Mouse (Mus musculus) Patski (cell line): ENCODE results near the gene Prrg2. TPM values are rescaled to one million over a fixed set of nuclear protein-coding genes. Genes with fewer than 3 reads are reported as not detected.
A peak's percentile ranks its signal among the peaks of the same experiment; 100 is the strongest.

Experiments
- ATAC-seq: fragments of 100-300 bp; one replicate; pipeline ENCODE4 v1.8.0; 2021
- CTCF ChIA-PET: fragments of 350-600 bp; sonication (Branson Sonifier 250); formaldehyde crosslinking; loops from one replicate; lab custom pipeline; 2022; ENCODE audit warnings: inconsistent platforms; lab: Charles Lee
- POLR2A ChIA-PET: fragments of 350-600 bp; sonication (Branson Sonifier 250); formaldehyde crosslinking; loops from one replicate; lab custom pipeline; 2022; ENCODE audit warnings: antibody characterized with exemption, inconsistent platforms; lab: Charles Lee
- DNase-seq: peaks from one replicate; pipeline ENCODE4 v3.0.0-alpha.2; 2011; ENCODE audit warnings: low read depth, low spot score
- H3K27me3 ChIP-seq: fragments of 371-371 bp; one replicate; pipeline ENCODE4 v1.5.1; 2021
- CTCF ChIP-seq: fragments of 100-300 bp; IDR thresholded peaks from one replicate; pipeline ENCODE4 v1.5.1; 2021
- in situ Hi-C: fragments of 300-500 bp; cut with MboI; formaldehyde crosslinking; loops from 3 replicates; pipeline ENCODE4 v1.11.1; 2018; ENCODE audit warnings: low pct_unique_long_range_greater_than_20kb, mixed read lengths
- polyA plus RNA-seq: library from polyadenylated mRNA; unstranded; gene quantifications from one replicate; pipeline ENCODE4 v1.2.3, GENCODE M21; 2021

Prrg2 gene
- polyA plus RNA-seq, 1 experiment from 2014 or later, result 38.6 TPM

- DNase-seq (no peak), ATAC-seq (no peak)
- POLR2A ChIA-PET, result interaction anchor here (0.9 kb wide), 1 partner anchor 46 kb away, joined by 3 read pairs; no protein-coding TSS in a partner anchor
- CTCF ChIA-PET, result interaction anchor here (1.8 kb wide), 1 partner anchor 9 kb away, joined by 7 read pairs; no protein-coding TSS in a partner anchor
- H3K27me3 ChIP-seq, result no peaks in the 10 kb centered on the region
- TF ChIP-seq CTCF, result no peak
- in situ Hi-C loops, result no loop called here
These were observed 14.0 kb upstream of the Prrg2 start for GRCm38 (mm10) chr7:45076501-45076900.

- TF ChIP-seq CTCF, result no peak
- ChIA-PET POLR2A (interaction anchor here (0.8 to 1.2 kb wide), 4 partner anchors 21 to 49 kb away, joined by 3 to 5 read pairs (median 3); partner anchors contain the start of gene Rps11), CTCF (interaction anchor here (1.8 kb wide), 1 partner anchor 8 kb away, joined by 7 read pairs; no protein-coding TSS in a partner anchor)
- ATAC-seq, result peak; percentile 85
- no peaks in the 10 kb centered on the region for H3K27me3 ChIP-seq
- in situ Hi-C loops, result no loop called here
- peak; percentile 84 for DNase-seq
These were observed 12.9 kb upstream of the Prrg2 start for GRCm38 (mm10) chr7:45075405-45075804.

- no peaks in the 10 kb centered on the region for H3K27me3 ChIP-seq
- DNase-seq, result no peak
- no peak for TF ChIP-seq CTCF
- ChIA-PET POLR2A (no interaction called here), CTCF (no interaction called here)
- in situ Hi-C loops, result no loop called here
- ATAC-seq, result no peak
These were observed 11.5 kb upstream of the Prrg2 start for GRCm38 (mm10) chr7:45073949-45074348.

- DNase-seq (no peak), ATAC-seq (no peak)
- CTCF ChIA-PET, result no interaction called here
- no peak for TF ChIP-seq CTCF
- POLR2A ChIA-PET, result no interaction called here
- in situ Hi-C loops, result no loop called here
- no peaks in the 10 kb centered on the region for H3K27me3 ChIP-seq
These were observed 10.8 kb upstream of the Prrg2 start for GRCm38 (mm10) chr7:45073171-45073707.

GRCm38 (mm10) chr7:45072230-45072629 is 9.8 kb upstream of the Prrg2 start:
- no peak for TF ChIP-seq CTCF
- no peaks in the 10 kb centered on the region for H3K27me3 ChIP-seq
- ChIA-PET POLR2A (no interaction called here), CTCF (interaction anchor here (1.2 kb wide), 1 partner anchor 34 kb away, joined by 3 read pairs; no protein-coding TSS in a partner anchor)
- no peak for ATAC-seq
- in situ Hi-C loops, result no loop called here
- no peak for DNase-seq

- POLR2A ChIA-PET, result no interaction called here
- DNase-seq (no peak), ATAC-seq (no peak)
- TF ChIP-seq CTCF, result no peak
- CTCF ChIA-PET, result interaction anchor here (1.6 to 2.7 kb wide), 2 partner anchors 10 to 16 kb away, joined by 6 to 7 read pairs; no protein-coding TSS in a partner anchor
- H3K27me3 ChIP-seq, result no peaks in the 10 kb centered on the region
- in situ Hi-C loops, result loop anchor here (5.0 kb wide), 1 partner anchor 87 kb away; no protein-coding TSS in a partner anchor
These were observed 7.2 kb upstream of the Prrg2 start for GRCm38 (mm10) chr7:45069671-45070070.

- TF ChIP-seq CTCF, result no peak
- POLR2A ChIA-PET, result interaction anchor here (0.6 kb wide), 1 partner anchor 56 kb away, joined by 4 read pairs; no protein-coding TSS in a partner anchor
These were observed 5.5 kb upstream of the Prrg2 start for GRCm38 (mm10) chr7:45068000-45068318.

GRCm38 (mm10) chr7:45067190-45067999 is 4.9 kb upstream of the Prrg2 start:
- no peak for TF ChIP-seq CTCF
- H3K27me3 ChIP-seq, result no peaks in the 10 kb centered on the region
- ChIA-PET CTCF (interaction anchor here (0.8 to 2.7 kb wide), 11 partner anchors 8 to 88 kb away, joined by 3 to 9 read pairs (median 4); partner anchors contain the start of genes Rcn3 and Rras), POLR2A (no interaction called here)
- ATAC-seq (no peak), DNase-seq (no peak)
- in situ Hi-C loops, result loop anchor here (5.0 kb wide), 1 partner anchor 85 kb away; no protein-coding TSS in a partner anchor

More at GRCm38 (mm10) chr7:45068000-45068318, 5.5 kb upstream of the Prrg2 start:
- in situ Hi-C loops, result loop anchor here (5.0 kb wide), 1 partner anchor 86 kb away; no protein-coding TSS in a partner anchor
- ATAC-seq (peak; percentile 26), DNase-seq (no peak)
- H3K27me3 ChIP-seq, result no peaks in the 10 kb centered on the region
- CTCF ChIA-PET, result interaction anchor here (0.8 to 2.7 kb wide), 13 partner anchors 8 to 102 kb away, joined by 3 to 9 read pairs (median 5); partner anchors contain the start of genes Rcn3 and Rras

- ATAC-seq (no peak), DNase-seq (no peak)
- in situ Hi-C loops, result no loop called here
- ChIA-PET CTCF (interaction anchor here (0.7 kb wide), 1 partner anchor 44 kb away, joined by 3 read pairs; the partner anchor contains the start of gene Rras), POLR2A (interaction anchor here (0.7 kb wide), 1 partner anchor 526 kb away, joined by 5 read pairs; no protein-coding TSS in a partner anchor)
- TF ChIP-seq CTCF, result no peak
- H3K27me3 ChIP-seq, result no peaks in the 10 kb centered on the region
These were observed 873 bp downstream of the Prrg2 start for GRCm38 (mm10) chr7:45061532-45062075.

GRCm38 (mm10) chr7:45060632-45061122 is 1.8 kb downstream of the Prrg2 start:
- no peaks in the 10 kb centered on the region for H3K27me3 ChIP-seq
- in situ Hi-C loops, result no loop called here
- no peak for DNase-seq
- no peak for ATAC-seq
- ChIA-PET CTCF (interaction anchor here (1.2 kb wide), 1 partner anchor 94 kb away, joined by 3 read pairs; no protein-coding TSS in a partner anchor), POLR2A (no interaction called here)
- TF ChIP-seq CTCF, result no peak
